11 mouse cellular contexts compared by ENCODE assay signal in the genomic region with DNA sequence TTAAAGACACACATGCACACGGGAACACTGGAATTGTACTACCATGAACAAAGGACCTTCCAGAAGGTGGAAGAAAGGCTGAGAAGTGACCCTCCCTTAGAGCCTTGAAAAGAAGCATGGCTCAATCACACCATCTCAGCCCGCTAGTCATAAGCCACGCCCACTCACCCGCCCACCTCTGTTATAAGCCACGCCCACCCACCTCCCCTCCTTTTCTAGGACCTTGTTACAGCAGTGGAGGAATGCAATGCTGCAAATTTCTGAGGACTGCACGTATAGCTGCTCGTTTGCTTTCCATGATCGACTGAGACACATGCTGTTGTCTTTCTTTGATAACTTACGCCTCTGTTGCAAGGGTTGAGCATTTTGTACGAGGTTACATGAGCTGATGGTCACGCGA. TPM values are rescaled to one million over a fixed set of nuclear protein-coding genes. Genes with fewer than 3 reads are reported as not detected.
DNase-seq lines count a peak whose midpoint lies in the region; ATAC-seq and TF ChIP-seq lines count a peak whose summit lies in the region.
"Had no signal": no experiment of that assay in that cellular context is flagged by ENCODE, and none has a peak within 500 bp of the region (broad histone marks: within the 10 kb centered on the region; RNA-seq: fewer than 3 reads in every experiment).

No protein-coding gene starts in this region.

- no peak for ATAC-seq in hindbrain, embryonic 16.5 days
- no peak for ATAC-seq in liver, postnatal 0 days
- ATAC-seq in midbrain, postnatal 0 days (ENCODE audit: low FRiP score), result no peak

- H3K36me3 ChIP-seq in hindbrain, embryonic 10.5 days, result no peaks in the 10 kb centered on the region
- H3K36me3 ChIP-seq in hindbrain, embryonic 16.5 days (ENCODE audit: control insufficient read depth, insufficient read depth, low read length), result no peaks in the 10 kb centered on the region
- no peaks in the 10 kb centered on the region for H3K36me3 ChIP-seq in liver, postnatal 0 days (replicated peaks; ENCODE audit: insufficient read depth, low read length)
- H3K36me3 ChIP-seq in midbrain, postnatal 0 days (ENCODE audit: insufficient read depth, low read length), result no peaks in the 10 kb centered on the region
- H3K36me3 ChIP-seq: midbrain, embryonic 12.5 days had no signal

- H3K4me2 ChIP-seq in hindbrain, embryonic 16.5 days (ENCODE audit: low read length), result no peak overlapping the region
- H3K4me2 ChIP-seq in liver, postnatal 0 days (ENCODE audit: low read depth, low read length), result no peak overlapping the region
- no peak overlapping the region for H3K4me2 ChIP-seq in midbrain, postnatal 0 days (ENCODE audit: low read depth, low read length, poor library complexity, severe bottlenecking)
- H3K4me2 ChIP-seq: midbrain, embryonic 12.5 days had no signal

- no peak overlapping the region for H3K27ac ChIP-seq in hindbrain, embryonic 10.5 days
- no peak overlapping the region for H3K27ac ChIP-seq in hindbrain, embryonic 16.5 days (ENCODE audit: low read depth, low read length)
- no peak overlapping the region for H3K27ac ChIP-seq in liver, postnatal 0 days (ENCODE audit: low read depth)
- H3K27ac ChIP-seq in left cerebral cortex, adult 2 months, result no peak overlapping the region
- H3K27ac ChIP-seq in midbrain, postnatal 0 days (ENCODE audit: low read depth, low read length), result no peak overlapping the region
- H3K27ac ChIP-seq: midbrain, embryonic 12.5 days had no signal

- peak; percentile 54 for DNase-seq in hindbrain, embryonic 10.5 days (ENCODE audit: low spot score)
- DNase-seq in thymus, postnatal 4 days, result peak; percentile 29
- no peak for DNase-seq in thymus, postnatal 36 days
- DNase-seq in liver, postnatal 0 days, result peak; percentile 34
- no peak for DNase-seq in left cerebral cortex, adult 2 months (ENCODE audit: extremely low spot score in 1 of 2, low spot score in 2 of 2)
- no peak for DNase-seq in thymus, postnatal 25 days
- DNase-seq in midbrain, postnatal 0 days (ENCODE audit: low spot score), result no peak
- DNase-seq: adrenal gland, postnatal 36 days; cerebellum, postnatal 36 days had no signal

- 47% methylated on average over 12 of the region's 12 CpGs for WGBS in hindbrain, embryonic 10.5 days
- 44% methylated on average over 12 of the region's 12 CpGs for WGBS in hindbrain, embryonic 16.5 days
- WGBS in liver, postnatal 0 days (ENCODE audit: insufficient replicate concordance), result 48% methylated on average over 12 of the region's 12 CpGs
- 48% methylated on average over 12 of the region's 12 CpGs for WGBS in midbrain, postnatal 0 days

- H3K4me1 ChIP-seq in hindbrain, embryonic 10.5 days (replicated peaks), result peaks cover 58% of the 10 kb centered on the region
- H3K4me1 ChIP-seq in hindbrain, embryonic 16.5 days (ENCODE audit: control insufficient read depth, insufficient read depth, low read depth, low read length), result no peaks in the 10 kb centered on the region; the same call in 1 of the 2 replicates
- H3K4me1 ChIP-seq in liver, postnatal 0 days (ENCODE audit: insufficient read depth), result no peaks in the 10 kb centered on the region
- H3K4me1 ChIP-seq in midbrain, postnatal 0 days (ENCODE audit: insufficient read depth, low read length), result no peaks in the 10 kb centered on the region

- intact Hi-C loops in left cerebral cortex, adult 2 months (cut with DNase I), result no loop called here

- no peak for TF ChIP-seq CTCF in liver, postnatal 0 days (IDR thresholded peaks at IDR 0.05; ENCODE audit: low read depth)
- TF ChIP-seq CTCF in left cerebral cortex, adult 2 months (IDR thresholded peaks at IDR 0.05), result no peak
- no peak for TF ChIP-seq CTCF in midbrain, postnatal 0 days (IDR thresholded peaks at IDR 0.05)

- TF ChIP-seq EP300 in liver, postnatal 0 days (IDR thresholded peaks at IDR 0.05; ENCODE audit: low read depth), result no peak

- no peak overlapping the region for H3K4me3 ChIP-seq in hindbrain, embryonic 10.5 days
- no peak overlapping the region for H3K4me3 ChIP-seq in hindbrain, embryonic 16.5 days (ENCODE audit: low read length)
- H3K4me3 ChIP-seq in liver, postnatal 0 days (ENCODE audit: low read depth, low read length), result no peak overlapping the region
- no peak overlapping the region for H3K4me3 ChIP-seq in left cerebral cortex, adult 2 months
- H3K4me3 ChIP-seq in midbrain, postnatal 0 days (ENCODE audit: low read depth, low read length), result no peak overlapping the region
- H3K4me3 ChIP-seq: midbrain, embryonic 12.5 days had no signal

- H3K9ac ChIP-seq in hindbrain, embryonic 16.5 days (ENCODE audit: low read depth, low read length), result no peak overlapping the region
- no peak overlapping the region for H3K9ac ChIP-seq in liver, postnatal 0 days (replicated peaks)
- no peak overlapping the region for H3K9ac ChIP-seq in midbrain, postnatal 0 days (replicated peaks; ENCODE audit: low read length, poor library complexity, severe bottlenecking)
- H3K9ac ChIP-seq: midbrain, embryonic 12.5 days had no signal

- H3K9me3 ChIP-seq in hindbrain, embryonic 10.5 days, result no peaks in the 10 kb centered on the region
- no peaks in the 10 kb centered on the region for H3K9me3 ChIP-seq in hindbrain, embryonic 16.5 days (ENCODE audit: control insufficient read depth, low read length)
- no peaks in the 10 kb centered on the region for H3K9me3 ChIP-seq in liver, postnatal 0 days (ENCODE audit: low read length)
- H3K9me3 ChIP-seq in midbrain, postnatal 0 days (ENCODE audit: low read length), result no peaks in the 10 kb centered on the region
- H3K9me3 ChIP-seq: midbrain, embryonic 12.5 days had no signal

- peaks cover 25% of the 10 kb centered on the region; the same call in 1 of the 2 replicates for H3K27me3 ChIP-seq in hindbrain, embryonic 10.5 days (ENCODE audit: insufficient read depth, poor library complexity, severe bottlenecking)
- no peaks in the 10 kb centered on the region for H3K27me3 ChIP-seq in hindbrain, embryonic 16.5 days (replicated peaks; ENCODE audit: control insufficient read depth, insufficient read depth, low read length)
- H3K27me3 ChIP-seq in liver, postnatal 0 days (ENCODE audit: insufficient read depth, low read length), result no peaks in the 10 kb centered on the region
- H3K27me3 ChIP-seq in midbrain, postnatal 0 days (ENCODE audit: insufficient read depth, low read length), result no peaks in the 10 kb centered on the region

RNA-seq across cellular contexts. Expression of a gene that starts 22.7 kb away (rescaled TPM):
- polyA plus RNA-seq in hindbrain, embryonic 10.5 days (2016; fragmentation: Nextera tagmentation; extraction: Ambion mirVana), result 0.75 and 1.0 TPM in 2 replicates
- polyA plus RNA-seq in hindbrain, embryonic 16.5 days (2015; fragmentation: Nextera tagmentation; extraction: Ambion mirVana), result 4.4 and 4.8 TPM in 2 replicates
- polyA plus RNA-seq in liver, postnatal 0 days (2015; fragmentation: Nextera tagmentation; extraction: Ambion mirVana), result 0.67 and 1.1 TPM in 2 replicates
- 1 to 10 TPM; 1.7 to 2.7 TPM for total RNA-seq in left cerebral cortex, adult 2 months (2021)
- total RNA-seq in midbrain, postnatal 0 days (2014; rRNA removed), result 4.3 and 5.1 TPM in 2 replicates
- 3.3 and 3.5 TPM in 2 replicates for polyA plus RNA-seq in midbrain, postnatal 0 days (2015; fragmentation: Nextera tagmentation; extraction: Ambion mirVana)

RNA-seq across cellular contexts. Expression of a gene that starts 39.0 kb away (rescaled TPM):
- 10.2 and 10.8 TPM in 2 replicates for polyA plus RNA-seq in hindbrain, embryonic 10.5 days (2016; fragmentation: Nextera tagmentation; extraction: Ambion mirVana)
- 8.2 and 9.2 TPM in 2 replicates for polyA plus RNA-seq in hindbrain, embryonic 16.5 days (2015; fragmentation: Nextera tagmentation; extraction: Ambion mirVana)
- polyA plus RNA-seq in liver, postnatal 0 days (2015; fragmentation: Nextera tagmentation; extraction: Ambion mirVana), result 1.3 and 1.6 TPM in 2 replicates
- 10 to 100 TPM; 15.8 to 21.3 TPM for total RNA-seq in left cerebral cortex, adult 2 months (2021)
- 16.3 and 17.5 TPM in 2 replicates for total RNA-seq in midbrain, postnatal 0 days (2014; rRNA removed)
- 4.4 and 5.1 TPM in 2 replicates for polyA plus RNA-seq in midbrain, postnatal 0 days (2015; fragmentation: Nextera tagmentation; extraction: Ambion mirVana)

Comparison
In these comparisons a context has a peak if more than half of its experiments do, and no peak if none do; other contexts are left out.
1. DNase-seq: peak in hindbrain, embryonic 10.5 days (single experiment), thymus, postnatal 4 days (single experiment) and liver, postnatal 0 days (single experiment); none in thymus, postnatal 36 days (0 of 2), left cerebral cortex, adult 2 months (0 of 2), thymus, postnatal 25 days (single experiment) and midbrain, postnatal 0 days (single experiment).